Mouse (Mus musculus): Measurements from ENCODE around the gene Jak2. TPM values are rescaled to one million over a fixed set of nuclear protein-coding genes. Genes with fewer than 3 reads are reported as not detected.

Jak2 gene
- polyA plus RNA-seq, 1 experiment from 2014 or later: 28.3 TPM

DNA sequence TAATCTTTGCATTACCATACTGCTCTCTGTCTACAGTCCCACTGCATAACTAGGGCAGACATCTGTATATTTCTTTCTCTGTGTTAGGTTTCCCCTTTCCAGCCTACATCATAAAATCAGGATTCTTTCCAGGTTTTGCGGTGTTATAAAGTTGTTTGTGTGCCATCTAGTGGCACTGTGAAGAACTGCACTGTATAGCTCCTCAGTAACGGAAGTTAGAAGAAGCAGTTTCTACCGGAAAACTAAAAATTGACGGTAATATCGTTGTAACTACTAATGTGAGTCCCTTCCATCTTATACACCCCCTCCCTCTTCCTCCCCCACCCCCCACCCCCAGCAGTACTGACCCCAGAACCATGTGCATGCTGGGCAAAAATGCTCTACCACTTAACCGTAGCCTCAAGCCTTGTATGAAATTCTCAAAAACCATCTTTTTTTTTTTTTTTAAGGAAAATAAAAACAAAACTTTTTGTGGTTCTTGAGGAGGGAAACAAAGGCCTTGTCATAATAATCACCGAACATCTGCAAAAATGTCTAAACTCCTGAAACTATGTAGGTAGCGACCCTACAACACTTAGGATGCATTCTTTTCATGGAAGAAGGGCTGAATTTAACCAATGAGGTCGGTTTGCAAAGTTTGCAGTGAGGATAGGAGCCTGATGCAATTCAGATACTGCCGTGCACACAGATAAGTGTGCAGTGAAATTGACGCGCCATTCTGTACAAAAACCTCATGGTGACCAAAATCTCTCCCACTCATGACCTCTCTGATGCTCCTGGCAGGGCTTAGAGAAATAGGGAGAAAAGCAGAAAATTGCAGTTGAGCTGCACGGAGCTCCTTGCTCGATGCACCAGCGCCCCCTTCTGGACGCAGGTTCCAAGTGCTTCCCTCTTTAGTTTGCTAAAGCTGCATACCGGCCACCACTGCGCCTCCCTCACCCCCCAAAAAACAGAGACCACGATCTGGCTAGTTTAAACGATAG lies 103.6 kb downstream of the Jak2 start:
- Histone ChIP-seq H3K27ac (replicated peaks; ENCODE audit: low read depth, low read length) (no peak overlapping the region), H3K9ac (replicated peaks; ENCODE audit: low read length) (no peak overlapping the region), H3K36me3 (ENCODE audit: control insufficient read depth, insufficient read depth, low read length) (peaks cover 31% of the 10 kb centered on the region), H3K27me3 (ENCODE audit: control insufficient read depth, insufficient read depth, low read length) (no peaks in the 10 kb centered on the region), H3K4me3 (replicated peaks; ENCODE audit: low read depth, low read length) (peak overlapping the region; percentile 12; the same call in 1 of the 2 replicates), H3K4me1 (ENCODE audit: control insufficient read depth, insufficient read depth, low read length) (0 out of 2 replicates have a peak, but pooled peaks cover 5% of the 10 kb centered on the region), H3K9me3 (ENCODE audit: control insufficient read depth, low read length) (no peaks in the 10 kb centered on the region), H3K4me2 (ENCODE audit: low read length) (peak overlapping the region; percentile 51)
- WGBS: 4% methylated on average over 20 of the region's 20 CpGs
- peak; percentile 43; the same call in 1 of the 2 replicates for ATAC-seq (ENCODE audit: low FRiP score, low TSS enrichment)
- DNase-seq: peak; percentile 92

DNA sequence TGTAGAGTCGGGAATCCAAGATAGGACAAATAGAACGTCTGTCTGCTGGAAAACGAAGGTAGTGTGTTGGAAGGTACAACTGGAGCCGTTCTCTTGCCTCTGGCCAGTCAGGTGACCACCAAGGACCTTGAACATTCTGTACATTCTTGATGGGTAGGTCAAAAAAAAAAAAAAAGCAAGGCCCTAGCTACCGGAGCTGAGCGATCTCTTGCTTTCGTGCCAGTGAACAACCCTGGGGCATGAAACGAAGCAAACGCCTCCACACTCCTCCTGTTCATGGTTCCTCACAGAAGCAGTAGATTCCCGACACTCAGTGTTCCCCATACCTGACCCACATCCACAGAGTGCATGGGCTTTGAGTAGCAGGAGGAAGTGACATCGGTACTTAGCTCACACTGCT lies 104.7 kb downstream of the Jak2 start:
- Histone ChIP-seq H3K27ac (replicated peaks; ENCODE audit: low read depth, low read length) (no peak overlapping the region), H3K27me3 (ENCODE audit: control insufficient read depth, insufficient read depth, low read length) (no peaks in the 10 kb centered on the region), H3K9ac (replicated peaks; ENCODE audit: low read length) (no peak overlapping the region), H3K4me1 (ENCODE audit: control insufficient read depth, insufficient read depth, low read length) (peaks cover 14% of the 10 kb centered on the region), H3K9me3 (ENCODE audit: control insufficient read depth, low read length) (no peaks in the 10 kb centered on the region), H3K36me3 (ENCODE audit: control insufficient read depth, insufficient read depth, low read length) (peaks cover 31% of the 10 kb centered on the region), H3K4me2 (ENCODE audit: low read length) (no peak overlapping the region), H3K4me3 (replicated peaks; ENCODE audit: low read depth, low read length) (no peak overlapping the region)
- 88% methylated on average over 11 of the region's 11 CpGs for WGBS
- ATAC-seq (ENCODE audit: low FRiP score, low TSS enrichment) (no peak), DNase-seq (no peak)

DNA sequence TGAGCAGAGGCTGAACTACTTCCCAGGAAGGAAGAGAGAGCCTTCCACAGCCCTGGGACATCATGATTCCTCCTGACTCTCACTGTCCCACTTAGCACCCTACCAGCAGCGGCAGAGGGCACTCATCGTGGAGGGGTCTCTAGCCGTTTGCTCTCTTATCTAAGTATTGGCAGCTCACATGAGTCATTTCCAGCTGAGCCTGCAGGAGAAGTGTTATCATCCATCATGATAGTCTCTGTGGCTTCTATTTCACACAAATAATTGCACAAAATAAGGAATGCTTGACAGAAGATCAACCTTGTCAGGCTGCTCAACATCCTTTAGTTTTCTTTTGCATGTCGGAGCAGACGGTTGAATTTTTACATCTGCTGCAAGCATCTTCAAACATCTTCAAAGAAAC lies 108.6 kb downstream of the Jak2 start:
- Histone ChIP-seq H3K4me3 (replicated peaks; ENCODE audit: low read depth, low read length) (no peak overlapping the region), H3K4me1 (ENCODE audit: control insufficient read depth, insufficient read depth, low read length) (peaks cover 19% of the 10 kb centered on the region), H3K4me2 (ENCODE audit: low read length) (no peak overlapping the region), H3K36me3 (ENCODE audit: control insufficient read depth, insufficient read depth, low read length) (peaks cover 25% of the 10 kb centered on the region), H3K9me3 (ENCODE audit: control insufficient read depth, low read length) (no peaks in the 10 kb centered on the region), H3K27ac (replicated peaks; ENCODE audit: low read depth, low read length) (no peak overlapping the region), H3K27me3 (ENCODE audit: control insufficient read depth, insufficient read depth, low read length) (no peaks in the 10 kb centered on the region), H3K9ac (replicated peaks; ENCODE audit: low read length) (no peak overlapping the region; the same call in 1 of the 2 replicates)
- no peak for DNase-seq
- 94% methylated on average over 5 of the region's 5 CpGs for WGBS
- no peak for ATAC-seq (ENCODE audit: low FRiP score, low TSS enrichment)

DNA sequence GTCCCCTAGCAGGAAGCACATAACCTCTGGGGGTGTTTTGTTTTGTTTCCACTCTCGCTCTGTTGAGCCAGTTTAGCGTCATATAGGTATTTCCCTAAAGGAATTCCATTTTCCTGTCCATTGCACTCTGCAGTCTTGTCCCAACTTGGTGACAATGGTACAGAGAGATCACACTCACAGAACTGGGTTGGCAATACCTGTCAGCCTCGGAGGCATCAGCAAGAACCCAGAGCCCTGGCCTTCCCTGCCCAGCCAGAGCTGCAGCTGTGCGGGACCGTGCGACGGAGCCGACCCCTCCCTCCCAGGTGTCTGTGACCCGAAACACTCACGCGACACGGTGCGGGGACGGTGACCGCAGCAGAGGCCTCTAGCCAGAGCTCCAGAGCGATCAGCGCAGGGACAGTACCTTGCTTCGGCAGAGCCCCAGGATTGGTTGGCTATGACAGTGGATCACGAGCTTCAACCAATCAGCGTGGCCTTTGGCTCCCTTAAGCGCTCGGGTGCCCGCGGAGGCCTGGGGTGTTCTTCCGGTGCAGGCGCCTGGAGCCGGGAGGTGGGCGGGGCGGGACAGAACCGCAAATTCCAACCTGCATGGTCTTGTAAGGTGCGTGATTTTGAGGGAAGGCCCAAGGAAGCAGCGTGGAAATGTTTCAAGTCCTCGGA lies 110.0 kb downstream of the Jak2 start:
- no peaks in the 10 kb centered on the region for H3K27me3 ChIP-seq (ENCODE audit: control insufficient read depth, insufficient read depth, low read length)
- peak overlapping the region; percentile 66 for H3K4me3 ChIP-seq (replicated peaks; ENCODE audit: low read depth, low read length)
- peak overlapping the region; percentile 74 for H3K9ac ChIP-seq (replicated peaks; ENCODE audit: low read length)
- DNase-seq: peak; percentile 96
- H3K4me2 ChIP-seq (ENCODE audit: low read length): peak overlapping the region; percentile 75
- peaks cover 20% of the 10 kb centered on the region for H3K36me3 ChIP-seq (ENCODE audit: control insufficient read depth, insufficient read depth, low read length)
- H3K27ac ChIP-seq (replicated peaks; ENCODE audit: low read depth, low read length): peak overlapping the region; percentile 75
- peaks cover 17% of the 10 kb centered on the region for H3K4me1 ChIP-seq (ENCODE audit: control insufficient read depth, insufficient read depth, low read length)
- 2% methylated on average over 33 of the region's 33 CpGs for WGBS
- ATAC-seq (ENCODE audit: low FRiP score, low TSS enrichment): peak; percentile 100
- no peaks in the 10 kb centered on the region for H3K9me3 ChIP-seq (ENCODE audit: control insufficient read depth, low read length)

DNA sequence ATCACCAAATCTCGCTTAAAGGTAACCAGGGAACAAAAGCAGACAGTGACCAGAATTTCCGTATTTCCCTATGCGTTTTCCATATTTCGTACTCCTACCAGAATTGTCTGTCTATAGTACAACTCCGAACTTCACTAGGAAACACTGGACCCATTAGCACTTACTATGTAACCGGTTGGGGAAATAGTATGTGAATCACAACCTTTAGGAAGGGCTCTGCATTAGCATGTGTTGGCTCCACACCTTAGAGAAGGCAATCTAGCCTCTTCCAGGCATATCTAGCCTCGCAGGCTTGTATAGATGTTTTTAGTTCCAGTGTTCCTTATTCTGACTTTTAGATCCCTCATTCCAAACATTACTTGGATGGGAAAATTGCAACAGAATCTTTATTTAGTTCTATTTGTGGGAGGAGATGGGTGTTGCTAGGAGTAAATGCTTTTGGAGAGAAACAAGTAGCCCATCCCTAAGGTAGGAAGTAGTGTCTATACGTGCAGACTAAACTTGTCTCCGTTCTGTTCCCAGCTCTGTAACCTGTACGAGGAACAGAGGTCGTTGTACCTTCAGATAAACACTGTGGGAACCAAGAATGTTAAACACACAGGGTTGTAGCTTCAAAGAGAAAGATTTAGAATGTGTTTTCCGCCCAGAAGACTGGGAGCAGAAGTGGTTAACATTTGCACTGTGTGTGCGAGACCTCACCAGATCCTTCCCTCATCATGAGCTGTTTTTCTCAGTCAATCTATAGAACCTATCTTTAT lies 110.7 kb downstream of the Jak2 start:
- 45% methylated on average over 13 of the region's 13 CpGs for WGBS
- peak overlapping the region; percentile 75 for H3K4me2 ChIP-seq (ENCODE audit: low read length)
- no peak for DNase-seq
- H3K27ac ChIP-seq (replicated peaks; ENCODE audit: low read depth, low read length): peak overlapping the region; percentile 49; the same call in 1 of the 2 replicates
- peaks cover 15% of the 10 kb centered on the region; the same call in 1 of the 2 replicates for H3K36me3 ChIP-seq (ENCODE audit: control insufficient read depth, insufficient read depth, low read length)
- 0 out of 2 replicates have a peak, but pooled peaks have one; percentile 24 for ATAC-seq (ENCODE audit: low FRiP score, low TSS enrichment)
- H3K4me1 ChIP-seq (ENCODE audit: control insufficient read depth, insufficient read depth, low read length): peaks cover 21% of the 10 kb centered on the region
- H3K9me3 ChIP-seq (ENCODE audit: control insufficient read depth, low read length): no peaks in the 10 kb centered on the region
- no peaks in the 10 kb centered on the region for H3K27me3 ChIP-seq (ENCODE audit: control insufficient read depth, insufficient read depth, low read length)
- peak overlapping the region; percentile 66 for H3K4me3 ChIP-seq (replicated peaks; ENCODE audit: low read depth, low read length)
- peak overlapping the region; percentile 74 for H3K9ac ChIP-seq (replicated peaks; ENCODE audit: low read length)

Other genes with a start within 250 kb of the Jak2 start
- 55.1 and 79.5 TPM in 2 replicates for gene Ak3, start 203.9 kb upstream of the Jak2 start, polyA plus RNA-seq (2014; fragmentation: Nextera tagmentation; extraction: Ambion mirVana)
- 28.4 and 33.2 TPM in 2 replicates for gene Rcl1, start 150.5 kb upstream of the Jak2 start, polyA plus RNA-seq (2014; fragmentation: Nextera tagmentation; extraction: Ambion mirVana)
- gene Insl6, start 73.5 kb downstream of the Jak2 start, polyA plus RNA-seq (2014; fragmentation: Nextera tagmentation; extraction: Ambion mirVana): 0.77 and 1.9 TPM in 2 replicates
- 2.7 and 3.3 TPM in 2 replicates for gene Rln1, start 82.8 kb downstream of the Jak2 start, polyA plus RNA-seq (2014; fragmentation: Nextera tagmentation; extraction: Ambion mirVana)
- gene Plgrkt, start 115.6 kb downstream of the Jak2 start, polyA plus RNA-seq (2014; fragmentation: Nextera tagmentation; extraction: Ambion mirVana): 97.2 and 102 TPM in 2 replicates
- gene Cd274, start 115.6 kb downstream of the Jak2 start, polyA plus RNA-seq (2014; fragmentation: Nextera tagmentation; extraction: Ambion mirVana): 0.36 and 0.66 TPM in 2 replicates
- 0.12 TPM in 1 of 2 replicates, not detected in the other for gene Pdcd1lg2, start 159.1 kb downstream of the Jak2 start, polyA plus RNA-seq (2014; fragmentation: Nextera tagmentation; extraction: Ambion mirVana)